Mouse (Mus musculus) heart, embryonic 13.5 days (tissue): ENCODE measurements around the gene Pik3c2g. TPM values are rescaled to one million over a fixed set of nuclear protein-coding genes. Genes with fewer than 3 reads are reported as not detected.

Source experiments
- ATAC-seq: fragments of 200-750 bp; cut with Nextera tagmentation; 2 replicates; pipeline ENCODE4 v1.8.0; 2017; ENCODE audit warnings: moderate TSS enrichment; ENCODE audit not compliant: insufficient number of reproducible peaks, low FRiP score, low TSS enrichment; ENCODE audit errors: extremely low read depth
- H3K27ac ChIP-seq: fragments of 300-500 bp; sonication (generic); replicated peaks from 2 replicates; pipeline ENCODE4 v1.5.1; 2015; ENCODE audit warnings: moderate library complexity, mild to moderate bottlenecking, inconsistent platforms
- H3K27me3 ChIP-seq: fragments of 300-500 bp; sonication (generic); replicated peaks from 2 replicates; pipeline ENCODE4 v1.6.1; 2015; ENCODE audit warnings: mild to moderate bottlenecking, inconsistent platforms
- H3K36me3 ChIP-seq: fragments of 300-500 bp; sonication (generic); 2 replicates; pipeline ENCODE4 v1.6.1; 2015; ENCODE audit warnings: mild to moderate bottlenecking, inconsistent platforms
- H3K4me1 ChIP-seq: fragments of 300-500 bp; sonication (generic); 2 replicates; pipeline ENCODE4 v1.6.1; 2015; ENCODE audit warnings: inconsistent platforms
- H3K4me2 ChIP-seq: fragments of 300-500 bp; sonication (generic); 2 replicates; pipeline ENCODE4 v1.6.1; 2015; ENCODE audit warnings: inconsistent platforms, mild to moderate bottlenecking, moderate library complexity
- H3K4me3 ChIP-seq: fragments of 300-500 bp; sonication (generic); 2 replicates; pipeline ENCODE4 v1.5.1; 2015; ENCODE audit warnings: moderate library complexity, mild to moderate bottlenecking, inconsistent platforms
- H3K9ac ChIP-seq: fragments of 300-500 bp; sonication (generic); 2 replicates; pipeline ENCODE4 v1.6.1; 2015; ENCODE audit warnings: inconsistent platforms, mild to moderate bottlenecking, moderate library complexity
- H3K9me3 ChIP-seq: fragments of 300-500 bp; sonication (generic); 2 replicates; pipeline ENCODE4 v1.6.1; 2016; ENCODE audit warnings: inconsistent platforms
- WGBS: fragments of 180-500 bp; shearing (Covaris S2); methylation state at CpG from one replicate; pipeline ENCODE4 v1.1.7; 2015; ENCODE audit warnings: mixed read lengths; 5-methylcytosine and 5-hydroxymethylcytosine counted together
- polyA plus RNA-seq: library from polyadenylated mRNA; unstranded; fragments of >200 nt; fragmentation: Nextera tagmentation; extraction: Ambion mirVana; gene quantifications from 2 replicates; pipeline ENCODE4 v1.2.1, GENCODE M21; 2015

The Pik3c2g gene
- polyA plus RNA-seq, 1 experiment from 2014 or later: 0.41 TPM

DNA sequence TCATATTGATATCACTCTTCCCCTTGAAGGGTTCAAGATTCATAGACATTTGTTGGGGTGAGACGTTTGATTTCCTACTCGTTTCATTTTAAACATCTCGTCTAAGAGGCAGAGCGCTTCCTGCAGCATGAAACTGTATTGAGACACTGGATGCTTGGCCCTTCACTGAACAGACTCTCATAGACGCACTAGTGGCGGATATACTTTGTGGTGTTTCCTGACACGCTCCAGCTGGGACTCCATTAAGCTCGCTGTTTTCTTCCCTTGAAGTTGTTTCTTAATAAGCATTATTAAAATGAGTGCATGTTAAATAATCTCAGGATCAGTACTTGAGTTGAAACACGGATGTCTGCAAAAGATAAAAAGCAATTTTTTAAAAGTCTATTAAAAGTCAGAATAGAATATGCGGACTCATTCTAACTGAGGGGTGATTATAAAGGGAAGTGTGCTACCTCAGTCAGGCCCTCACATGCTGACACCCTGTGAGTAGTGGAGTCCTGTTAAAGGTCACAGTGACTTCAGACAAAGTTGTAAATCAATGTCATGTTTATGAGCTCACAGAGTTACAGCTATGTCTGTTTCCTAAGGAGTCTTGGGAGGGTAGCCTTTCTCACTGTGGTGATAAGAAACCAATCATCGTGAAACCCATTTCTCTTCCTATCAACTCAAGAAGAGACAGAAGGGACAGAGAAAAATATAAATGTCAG is 190.7 kb downstream of the Pik3c2g start:
- no peaks in the 10 kb centered on the region for H3K4me1 ChIP-seq
- WGBS: 63% methylated on average over 11 of the region's 11 CpGs
- no peaks in the 10 kb centered on the region for H3K36me3 ChIP-seq
- H3K9ac ChIP-seq: no peak overlapping the region
- H3K27ac ChIP-seq: no peak overlapping the region
- H3K4me3 ChIP-seq: no peak overlapping the region
- no peak overlapping the region for H3K4me2 ChIP-seq
- ATAC-seq: no peak
- no peaks in the 10 kb centered on the region for H3K9me3 ChIP-seq
- no peaks in the 10 kb centered on the region for H3K27me3 ChIP-seq

DNA sequence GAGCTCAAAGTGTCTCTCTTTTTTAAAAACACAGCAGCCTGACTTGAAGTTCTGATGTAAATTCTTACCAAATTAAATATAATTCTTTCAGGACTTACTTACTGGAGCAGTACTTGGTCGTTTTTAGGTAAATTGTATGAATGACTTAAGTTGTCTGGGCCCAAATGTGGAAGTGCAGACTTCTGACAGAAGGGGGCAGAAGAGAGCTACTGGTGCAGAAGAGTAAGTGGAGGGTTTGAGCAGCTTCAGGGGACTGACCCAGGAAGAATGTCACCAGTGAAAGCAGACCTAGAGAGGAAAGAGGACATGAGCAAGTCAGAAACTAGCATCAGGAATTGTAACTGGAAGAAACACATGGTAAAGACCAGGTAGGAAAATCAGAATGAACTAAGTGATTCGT is 193.0 kb downstream of the Pik3c2g start:
- no peak overlapping the region for H3K4me3 ChIP-seq
- no peak overlapping the region for H3K4me2 ChIP-seq
- H3K4me1 ChIP-seq: no peaks in the 10 kb centered on the region
- H3K27me3 ChIP-seq: no peaks in the 10 kb centered on the region
- H3K9me3 ChIP-seq: no peaks in the 10 kb centered on the region
- 65% methylated on average over 2 of the region's 2 CpGs for WGBS
- H3K9ac ChIP-seq: no peak overlapping the region
- no peak for ATAC-seq
- no peaks in the 10 kb centered on the region for H3K36me3 ChIP-seq
- H3K27ac ChIP-seq: no peak overlapping the region

DNA sequence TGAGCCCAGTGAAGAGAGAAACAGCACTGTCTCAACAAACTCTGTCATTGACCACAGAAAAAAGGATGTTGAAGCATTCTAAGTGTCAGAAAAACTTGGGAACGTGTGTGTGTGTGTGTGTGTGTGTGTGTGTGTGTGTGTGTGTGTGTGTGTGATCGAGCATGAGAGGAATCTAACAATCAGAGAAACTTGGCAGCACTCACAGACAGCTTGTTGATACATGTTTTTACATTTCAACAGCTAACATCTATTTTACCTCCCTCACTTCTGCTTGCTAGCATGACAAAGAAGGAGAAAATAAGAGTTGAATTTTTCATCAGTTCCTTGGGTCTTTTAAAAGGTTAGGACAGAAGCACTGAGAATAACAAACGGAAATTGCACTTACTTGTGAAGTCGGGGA is 202.5 kb downstream of the Pik3c2g start:
- WGBS: 42% methylated on average over 4 of the region's 4 CpGs
- Histone ChIP-seq H3K4me2 (no peak overlapping the region), H3K27me3 (no peaks in the 10 kb centered on the region), H3K36me3 (no peaks in the 10 kb centered on the region), H3K9me3 (no peaks in the 10 kb centered on the region), H3K4me1 (no peaks in the 10 kb centered on the region), H3K27ac (no peak overlapping the region), H3K9ac (no peak overlapping the region), H3K4me3 (no peak overlapping the region)
- no peak for ATAC-seq

DNA sequence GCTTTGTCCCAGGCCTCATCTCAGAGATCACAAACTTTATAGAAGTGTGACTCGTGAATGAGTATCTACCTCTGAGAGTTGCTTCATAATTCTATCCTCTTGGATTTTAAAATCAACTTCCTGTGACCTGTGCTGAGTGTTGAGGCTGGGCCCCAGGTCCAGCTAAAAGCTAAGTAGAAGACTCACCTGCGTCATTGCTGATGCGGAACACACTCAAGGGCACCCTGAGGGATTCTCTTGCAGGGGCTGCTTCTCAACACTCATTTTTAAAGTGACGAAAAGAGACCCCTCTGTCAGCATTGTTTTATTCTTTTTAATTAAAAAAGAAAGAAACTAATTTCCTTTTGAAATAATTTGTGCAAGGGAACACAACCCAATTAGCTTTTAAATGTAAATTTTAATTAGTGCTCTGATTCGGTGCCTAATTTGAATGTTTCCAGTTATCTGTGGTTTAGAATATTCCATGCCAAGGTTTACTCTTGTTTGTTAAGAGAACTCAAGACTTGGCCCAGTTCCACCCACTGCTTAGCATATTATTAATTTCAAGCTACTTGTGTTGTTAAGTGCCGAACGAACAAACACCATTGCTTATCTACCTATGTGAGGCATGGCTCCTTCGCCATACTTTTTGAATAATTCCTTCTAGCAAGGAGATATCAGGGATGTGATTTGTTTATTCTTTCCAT is 212.7 kb downstream of the Pik3c2g start:
- no peak for ATAC-seq
- no peaks in the 10 kb centered on the region for H3K9me3 ChIP-seq
- no peaks in the 10 kb centered on the region for H3K36me3 ChIP-seq
- no peak overlapping the region for H3K4me2 ChIP-seq
- H3K27me3 ChIP-seq: no peaks in the 10 kb centered on the region
- H3K27ac ChIP-seq: no peak overlapping the region
- H3K4me1 ChIP-seq: no peaks in the 10 kb centered on the region
- H3K4me3 ChIP-seq: no peak overlapping the region
- H3K9ac ChIP-seq: no peak overlapping the region
- 78% methylated on average over 8 of the region's 8 CpGs for WGBS

DNA sequence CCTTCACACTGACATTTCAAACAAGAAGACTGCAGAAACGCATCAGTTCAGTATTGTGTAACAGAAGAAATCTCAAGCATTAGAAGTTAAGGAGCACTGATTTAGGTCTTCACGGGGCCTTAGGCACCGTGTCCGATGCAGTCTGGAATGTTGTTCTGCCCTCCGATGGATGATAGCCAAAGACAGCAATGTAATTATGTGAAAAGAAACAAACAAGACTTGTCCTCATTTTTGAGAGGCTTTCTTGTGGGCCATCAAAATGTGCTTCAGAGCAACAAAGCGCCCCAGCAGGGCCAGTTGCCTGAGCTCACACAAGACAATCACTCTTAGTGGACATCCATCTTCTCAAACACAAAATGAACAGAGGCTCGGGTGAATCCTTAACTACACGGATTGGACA is 234.9 kb downstream of the Pik3c2g start:
- no peak overlapping the region for H3K4me3 ChIP-seq
- no peak overlapping the region for H3K27ac ChIP-seq
- H3K4me1 ChIP-seq: no peaks in the 10 kb centered on the region
- no peaks in the 10 kb centered on the region for H3K9me3 ChIP-seq
- ATAC-seq: no peak
- H3K27me3 ChIP-seq: no peaks in the 10 kb centered on the region
- no peak overlapping the region for H3K9ac ChIP-seq
- WGBS: 75% methylated on average over 8 of the region's 8 CpGs
- H3K4me2 ChIP-seq: no peak overlapping the region
- no peaks in the 10 kb centered on the region for H3K36me3 ChIP-seq

DNA sequence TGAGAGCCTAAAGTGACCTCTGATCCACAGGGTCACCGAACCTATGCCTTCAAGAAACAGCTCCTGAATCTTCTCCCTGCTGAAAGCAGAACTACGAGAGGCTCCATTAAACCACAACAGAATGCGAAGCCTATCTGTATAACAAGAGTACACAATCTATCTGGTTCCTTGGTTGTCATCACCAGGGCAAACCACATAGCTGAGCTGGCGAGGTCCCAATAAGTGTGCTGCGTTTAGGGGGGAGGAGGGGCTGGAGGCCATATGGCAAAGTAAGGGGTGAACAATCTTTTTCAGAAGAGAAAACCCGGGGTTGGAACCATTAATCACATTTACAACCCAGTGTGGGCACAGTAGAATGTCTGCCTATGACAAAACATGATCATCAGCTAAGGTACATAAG is 251.2 kb downstream of the Pik3c2g start:
- Histone ChIP-seq H3K4me2 (no peak overlapping the region), H3K4me1 (no peaks in the 10 kb centered on the region)
- WGBS: 45% methylated on average over 6 of the region's 6 CpGs

DNA sequence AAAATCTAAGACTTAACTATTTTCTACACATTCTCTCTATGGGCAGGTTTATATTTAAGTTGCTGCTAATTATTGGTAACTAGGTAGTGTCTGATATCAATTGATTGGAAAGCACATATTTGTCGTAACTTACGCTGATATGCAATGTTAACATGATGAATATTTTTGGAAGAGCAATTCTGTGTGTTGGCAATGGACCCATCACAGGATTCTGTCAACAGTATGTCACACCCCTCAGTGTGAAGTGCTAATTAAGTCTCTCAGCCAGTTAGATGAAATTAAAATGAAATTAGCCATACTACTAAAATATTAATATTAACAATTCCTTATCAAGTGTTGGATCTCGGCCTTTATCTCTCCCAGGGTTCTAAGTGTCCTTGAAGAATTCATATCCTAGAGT is 251.7 kb downstream of the Pik3c2g start:
- Histone ChIP-seq H3K36me3 (no peaks in the 10 kb centered on the region), H3K27me3 (no peaks in the 10 kb centered on the region), H3K4me2 (no peak overlapping the region), H3K27ac (no peak overlapping the region), H3K4me3 (no peak overlapping the region), H3K9ac (no peak overlapping the region), H3K4me1 (no peaks in the 10 kb centered on the region), H3K9me3 (no peaks in the 10 kb centered on the region)
- 71% methylated on average over 3 of the region's 3 CpGs for WGBS
- ATAC-seq: no peak

More for the DNA sequence above, 251.2 kb downstream of the Pik3c2g start:
- Histone ChIP-seq H3K9ac (no peak overlapping the region), H3K4me3 (no peak overlapping the region), H3K9me3 (no peaks in the 10 kb centered on the region), H3K27ac (no peak overlapping the region), H3K36me3 (no peaks in the 10 kb centered on the region), H3K27me3 (no peaks in the 10 kb centered on the region)
- ATAC-seq: no peak

DNA sequence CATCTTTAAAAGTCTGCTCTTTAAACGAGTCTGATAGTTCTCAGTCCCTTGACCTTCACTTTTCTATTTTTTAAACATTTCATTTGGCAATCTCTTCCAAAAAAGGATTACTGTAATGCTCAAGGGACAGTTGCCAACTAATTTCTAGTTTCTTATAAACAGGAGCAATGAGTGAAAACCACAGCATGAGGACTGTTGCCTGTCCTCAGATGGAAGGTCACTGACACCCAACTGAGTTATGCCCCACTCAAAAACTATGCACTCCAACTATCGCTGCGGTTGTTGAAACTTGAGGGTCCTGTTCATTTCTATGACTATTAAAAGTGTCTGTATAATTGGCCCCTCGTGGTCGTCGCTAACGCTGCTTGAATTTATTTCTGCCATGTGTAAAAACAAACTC is 252.9 kb downstream of the Pik3c2g start:
- Histone ChIP-seq H3K4me1 (no peaks in the 10 kb centered on the region), H3K36me3 (no peaks in the 10 kb centered on the region), H3K9ac (no peak overlapping the region), H3K27ac (no peak overlapping the region), H3K9me3 (no peaks in the 10 kb centered on the region), H3K4me3 (no peak overlapping the region), H3K27me3 (no peaks in the 10 kb centered on the region), H3K4me2 (no peak overlapping the region)
- 77% methylated on average over 7 of the region's 7 CpGs for WGBS
- ATAC-seq: no peak

DNA sequence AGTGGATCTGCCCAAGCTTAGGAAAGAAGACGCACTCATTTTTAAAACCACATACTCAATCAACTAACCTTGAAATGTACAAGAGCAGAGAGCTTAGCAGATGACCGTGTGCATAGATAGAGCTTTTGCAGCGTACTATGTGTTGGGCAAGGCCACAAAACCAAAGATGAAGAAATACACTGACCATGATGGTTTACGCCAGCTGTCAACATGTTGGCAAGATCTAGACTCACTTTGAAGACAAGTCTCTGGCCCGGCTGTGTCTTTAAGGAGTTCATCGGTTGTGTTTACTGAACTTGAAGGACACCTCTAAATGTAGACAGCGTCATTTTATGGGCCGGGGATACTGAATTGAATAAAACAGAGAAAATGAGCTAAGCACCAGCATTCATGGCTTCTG is 254.3 kb downstream of the Pik3c2g start:
- no peak overlapping the region for H3K27ac ChIP-seq
- no peaks in the 10 kb centered on the region for H3K4me1 ChIP-seq
- H3K9ac ChIP-seq: no peak overlapping the region
- WGBS: 81% methylated on average over 8 of the region's 8 CpGs
- H3K27me3 ChIP-seq: no peaks in the 10 kb centered on the region
- H3K9me3 ChIP-seq: no peaks in the 10 kb centered on the region
- ATAC-seq: no peak
- no peak overlapping the region for H3K4me2 ChIP-seq
- H3K4me3 ChIP-seq: no peak overlapping the region
- no peaks in the 10 kb centered on the region for H3K36me3 ChIP-seq

DNA sequence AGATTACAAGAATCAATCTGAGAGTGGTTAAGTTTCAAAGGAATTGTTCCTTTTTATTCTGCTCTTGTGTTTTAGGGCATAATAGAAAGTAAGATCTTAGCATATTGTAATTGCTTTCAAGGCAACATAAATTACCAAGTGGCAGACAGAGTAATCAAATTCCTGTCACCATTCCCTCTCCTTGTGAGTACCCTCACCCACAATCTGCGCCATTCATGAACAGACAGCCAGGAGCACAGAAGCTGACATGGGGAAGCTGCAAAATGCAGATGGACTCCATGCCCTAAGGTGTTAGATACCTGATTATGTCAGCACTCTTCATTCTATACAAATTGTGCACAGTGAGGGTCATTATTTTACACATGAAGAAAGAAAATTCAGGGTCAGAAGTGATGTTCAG is 255.6 kb downstream of the Pik3c2g start:
- no peaks in the 10 kb centered on the region for H3K9me3 ChIP-seq
- H3K4me2 ChIP-seq: no peak overlapping the region
- ATAC-seq: no peak
- no peak overlapping the region for H3K4me3 ChIP-seq
- no peaks in the 10 kb centered on the region for H3K27me3 ChIP-seq
- WGBS: 74% methylated on average over 1 of the region's 1 CpGs
- no peaks in the 10 kb centered on the region for H3K36me3 ChIP-seq
- no peak overlapping the region for H3K9ac ChIP-seq
- H3K27ac ChIP-seq: no peak overlapping the region
- no peaks in the 10 kb centered on the region for H3K4me1 ChIP-seq

DNA sequence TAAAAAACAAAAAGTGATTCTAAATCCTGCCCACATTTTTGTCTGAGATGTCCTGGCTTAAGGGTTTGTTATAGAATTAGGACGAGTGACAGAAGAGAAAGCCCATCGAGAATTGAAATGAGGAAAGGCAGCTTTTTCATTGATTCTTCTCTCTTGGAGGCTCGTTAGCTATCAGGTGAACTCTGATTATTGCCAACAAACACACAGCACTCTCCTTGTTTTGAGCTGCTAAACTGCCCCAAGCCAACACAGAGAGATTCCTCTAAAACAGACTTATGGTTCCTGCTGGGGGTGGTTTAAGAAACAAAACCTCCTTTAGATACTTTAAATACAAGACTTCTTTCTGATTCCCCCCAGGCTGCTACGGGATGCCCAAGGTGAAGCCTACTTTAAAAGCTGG is 256.5 kb downstream of the Pik3c2g start:
- no peak for ATAC-seq
- no peak overlapping the region for H3K9ac ChIP-seq
- WGBS: 65% methylated on average over 4 of the region's 4 CpGs
- no peak overlapping the region for H3K4me3 ChIP-seq
- no peaks in the 10 kb centered on the region for H3K27me3 ChIP-seq
- no peaks in the 10 kb centered on the region for H3K4me1 ChIP-seq
- no peak overlapping the region for H3K4me2 ChIP-seq
- no peaks in the 10 kb centered on the region for H3K36me3 ChIP-seq
- no peak overlapping the region for H3K27ac ChIP-seq
- no peaks in the 10 kb centered on the region for H3K9me3 ChIP-seq
